Mouse (Mus musculus): Measurements from ENCODE around the gene Fam120b. TPM values are rescaled to one million over a fixed set of nuclear protein-coding genes. Genes with fewer than 3 reads are reported as not detected.

Gene Fam120b
- polyA plus RNA-seq, 1 experiment from 2014 or later = 44.5 TPM

DNA sequence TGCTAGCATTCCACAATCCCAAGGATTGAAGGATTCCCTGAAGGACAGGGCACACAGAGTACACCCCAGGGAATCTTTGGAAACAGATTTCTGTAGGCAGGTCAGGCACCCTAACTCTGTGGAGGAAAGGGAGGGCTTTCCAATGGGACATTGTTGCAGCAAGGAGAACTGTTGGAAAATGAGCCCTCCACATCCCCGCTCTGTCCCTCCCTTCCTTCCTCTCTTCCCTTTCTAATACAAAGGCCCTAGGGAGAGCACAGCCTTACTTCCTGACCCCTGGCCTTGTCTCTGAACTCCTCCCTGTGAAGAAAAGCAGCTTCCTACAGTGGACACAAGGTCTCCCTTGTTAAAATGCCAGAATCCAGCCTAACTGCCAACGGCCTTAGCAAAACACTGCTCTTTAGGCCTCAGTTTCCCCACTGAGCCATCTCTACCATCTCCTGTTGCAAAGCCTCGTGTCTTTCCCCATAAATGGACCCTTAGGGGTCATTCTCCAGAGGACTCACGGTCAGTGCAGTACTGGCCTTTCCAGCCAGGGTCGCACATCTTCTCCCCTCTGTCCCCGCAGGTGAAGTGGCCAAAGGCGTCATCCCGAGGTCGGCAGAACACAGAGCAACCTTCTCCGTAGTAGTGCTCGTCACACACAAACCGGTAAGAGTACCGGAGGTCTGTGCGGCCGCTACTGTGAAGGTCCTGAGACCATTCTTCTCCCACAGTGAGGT, 22.9 kb upstream of the Fam120b start:
- peaks cover 34% of the 10 kb centered on the region for H3K36me3 ChIP-seq
- peaks cover 3% of the 10 kb centered on the region; the same call in 1 of the 2 replicates for H3K27me3 ChIP-seq (replicated peaks)
- peaks cover 63% of the 10 kb centered on the region for H3K4me1 ChIP-seq
- no peak for ATAC-seq (ENCODE audit: low FRiP score, low read depth)
- peak overlapping the region; percentile 93 for H3K9ac ChIP-seq
- H3K27ac ChIP-seq = no peak overlapping the region
- peak overlapping the region; percentile 87 for H3K4me3 ChIP-seq
- H3K9me3 ChIP-seq = no peaks in the 10 kb centered on the region
- WGBS = 53% methylated on average over 15 of the region's 15 CpGs
- H3K4me2 ChIP-seq (replicated peaks) = peak overlapping the region; percentile 88

DNA sequence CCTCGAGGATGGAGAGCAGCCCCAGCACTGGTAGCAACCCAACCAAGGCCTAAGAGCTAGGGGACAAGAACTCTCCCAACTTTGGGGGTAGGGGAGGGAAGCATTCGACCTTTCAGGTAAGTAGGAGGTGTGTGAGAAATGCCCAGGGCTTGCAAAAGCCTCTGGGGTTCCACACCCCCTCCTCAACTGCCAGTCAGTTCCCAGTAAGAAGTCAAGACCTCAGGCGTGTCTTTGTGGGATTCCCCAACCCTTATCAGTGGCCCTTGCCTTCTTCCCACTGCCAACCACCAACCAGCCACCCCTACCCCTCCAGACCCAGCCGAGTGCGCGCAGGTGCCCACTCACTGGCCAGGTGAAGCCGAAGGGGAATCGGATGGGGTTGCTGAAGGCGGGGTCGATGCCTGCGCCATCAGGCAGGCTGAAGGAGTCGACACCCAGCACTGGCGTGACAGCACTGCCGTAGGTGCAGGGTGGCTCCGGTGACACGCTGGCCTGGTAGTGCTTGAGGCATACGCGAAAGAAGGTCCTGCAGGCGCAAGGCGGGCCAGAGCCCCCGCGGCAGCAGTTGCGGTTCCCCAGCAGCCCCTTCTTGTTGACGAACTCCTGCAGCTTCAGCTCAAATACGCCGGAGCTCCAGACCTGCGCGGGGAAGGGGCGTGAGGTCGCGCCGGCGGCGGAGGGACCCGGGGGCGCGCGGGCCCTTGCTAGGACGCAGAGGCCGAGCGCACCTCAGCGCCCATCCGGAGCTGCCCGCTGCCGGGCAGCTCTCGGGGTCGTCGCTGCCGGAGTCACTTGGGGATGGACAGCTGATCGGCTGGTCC, 21.5 kb upstream of the Fam120b start:
- Histone ChIP-seq H3K4me1 (peaks cover 73% of the 10 kb centered on the region), H3K9me3 (no peaks in the 10 kb centered on the region), H3K4me2 (replicated peaks) (peak overlapping the region; percentile 88), H3K4me3 (peak overlapping the region; percentile 87), H3K9ac (peak overlapping the region; percentile 93), H3K27me3 (replicated peaks) (peaks cover 4% of the 10 kb centered on the region; the same call in 1 of the 2 replicates), H3K27ac (peak overlapping the region; percentile 98), H3K36me3 (peaks cover 20% of the 10 kb centered on the region)
- 1% methylated on average over 50 of the region's 50 CpGs for WGBS
- ATAC-seq (ENCODE audit: low FRiP score, low read depth) = no peak

DNA sequence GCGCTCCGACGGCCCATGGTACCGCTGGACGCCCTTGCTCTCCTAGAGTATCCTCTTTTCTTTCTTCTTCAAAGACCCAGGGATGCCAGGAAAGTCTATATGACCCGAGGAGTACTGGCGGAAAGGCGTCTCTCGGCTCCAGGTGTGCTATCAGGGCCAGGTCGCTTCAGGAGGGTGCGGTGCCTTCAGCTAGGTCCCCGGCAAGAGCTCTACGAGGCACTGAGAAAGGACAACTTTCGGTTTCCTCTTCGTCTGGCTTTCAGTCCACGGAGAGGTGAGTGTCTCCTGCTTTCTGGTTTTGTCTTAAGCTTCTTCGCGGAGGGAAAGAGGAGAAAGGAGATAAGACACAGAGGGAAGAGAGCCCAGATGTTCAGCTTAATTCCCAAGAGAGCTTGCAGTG, 20.8 kb upstream of the Fam120b start:
- Histone ChIP-seq H3K9me3 (no peaks in the 10 kb centered on the region), H3K4me2 (replicated peaks) (peak overlapping the region; percentile 88), H3K36me3 (peaks cover 13% of the 10 kb centered on the region), H3K9ac (peak overlapping the region; percentile 93), H3K4me1 (peaks cover 73% of the 10 kb centered on the region), H3K4me3 (peak overlapping the region; percentile 87), H3K27me3 (replicated peaks) (peaks cover 10% of the 10 kb centered on the region; the same call in 1 of the 2 replicates), H3K27ac (peak overlapping the region; percentile 98)
- ATAC-seq (ENCODE audit: low FRiP score, low read depth) = no peak
- 0% methylated on average over 18 of the region's 18 CpGs for WGBS

DNA sequence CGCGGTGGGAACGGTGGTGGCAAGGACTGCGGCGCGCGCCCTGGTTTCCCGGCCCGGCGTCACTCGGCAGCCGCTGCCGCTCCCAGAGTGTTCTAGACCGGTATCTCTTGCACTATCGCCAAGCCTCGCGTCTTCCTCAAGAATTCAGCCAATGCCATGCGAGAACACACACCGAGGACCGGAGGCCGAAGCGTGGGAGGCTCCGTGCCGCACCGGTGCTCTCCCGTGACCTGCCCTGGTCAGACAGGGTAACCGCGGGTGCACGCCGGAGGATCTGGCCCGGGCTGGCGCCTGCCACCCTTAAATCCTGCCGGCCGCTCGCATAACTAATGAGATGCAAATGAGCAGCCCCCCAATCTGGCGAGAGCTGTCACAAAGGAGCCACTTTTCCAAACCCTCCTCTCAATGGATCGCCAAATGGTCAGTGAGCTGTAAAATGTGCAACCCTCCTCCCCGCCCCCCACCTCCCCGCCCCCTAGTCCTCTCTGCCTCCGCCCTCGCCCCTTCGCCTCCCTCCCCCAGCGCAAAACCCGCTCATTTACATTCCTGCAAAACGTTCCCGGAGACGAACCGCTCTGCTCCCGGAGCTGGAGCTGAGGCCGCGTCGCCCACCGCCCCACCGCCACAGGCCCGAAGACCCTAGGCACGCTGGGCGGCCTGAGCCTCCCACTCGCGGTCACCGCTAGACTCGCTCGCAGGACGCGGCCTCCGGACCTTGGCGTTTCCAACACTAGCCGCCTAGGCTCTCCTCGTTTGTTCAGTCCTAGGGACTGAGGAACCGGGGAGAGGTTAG, 20.1 kb upstream of the Fam120b start:
- H3K4me2 ChIP-seq (replicated peaks) = peak overlapping the region; percentile 88
- H3K9ac ChIP-seq = peak overlapping the region; percentile 93
- peaks cover 6% of the 10 kb centered on the region; the same call in 1 of the 2 replicates for H3K36me3 ChIP-seq
- under 1% methylated on average over 67 of the region's 69 CpGs for WGBS
- peak overlapping the region; percentile 87 for H3K4me3 ChIP-seq
- H3K27me3 ChIP-seq (replicated peaks) = peaks cover 10% of the 10 kb centered on the region; the same call in 1 of the 2 replicates
- peak; percentile 42 for ATAC-seq (ENCODE audit: low FRiP score, low read depth)
- H3K9me3 ChIP-seq = no peaks in the 10 kb centered on the region
- peak overlapping the region; percentile 98 for H3K27ac ChIP-seq
- H3K4me1 ChIP-seq = peaks cover 73% of the 10 kb centered on the region

DNA sequence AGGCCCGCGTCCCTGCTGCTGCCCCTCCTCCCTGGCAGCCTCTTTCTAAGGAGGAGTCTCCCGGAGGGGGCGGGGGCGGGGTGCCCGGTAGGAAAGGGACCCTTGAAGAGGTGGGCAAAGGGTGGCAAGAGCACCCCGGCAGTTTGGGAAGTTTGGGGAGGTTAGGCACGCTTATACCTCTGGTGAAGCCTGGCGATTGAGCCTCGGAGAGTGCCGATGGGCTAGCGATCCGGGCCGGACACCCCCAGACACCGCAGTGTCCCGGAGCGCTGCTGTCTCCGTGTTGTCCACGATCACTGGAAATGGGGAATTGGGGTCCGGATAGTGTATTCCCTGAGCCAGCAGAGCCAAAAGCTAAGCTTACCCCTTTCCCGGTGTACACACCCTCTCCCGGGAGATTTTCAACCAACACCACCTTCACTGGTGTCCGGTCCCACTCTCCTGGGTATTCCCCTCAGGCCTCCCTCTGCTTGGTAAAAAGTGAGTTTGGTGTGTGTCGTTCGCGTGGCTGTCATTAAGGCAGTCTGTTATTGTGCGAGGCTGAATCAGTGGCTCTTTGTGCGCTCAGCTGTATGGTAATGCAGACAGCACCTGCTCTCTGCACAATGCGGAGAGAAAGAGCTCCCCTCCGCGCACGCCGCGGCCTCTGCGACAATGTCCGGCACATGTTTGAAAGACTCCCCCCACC, 19.4 kb upstream of the Fam120b start, which contains the start of gene Dll1:
Dll1 (minus strand) TSS at position 379 of the 688 bp plus-strand sequence.
- ATAC-seq (ENCODE audit: low FRiP score, low read depth) = peak; percentile 41
- H3K27ac ChIP-seq = peak within 1 kb of the TSS; percentile 98
- peak within 1 kb of the TSS; percentile 87 for H3K4me3 ChIP-seq
- H3K4me1 ChIP-seq = peaks cover 76% of the 10 kb centered on the region
- WGBS = under 1% methylated on average over 36 of the region's 36 CpGs
- no peaks in the 10 kb centered on the region for H3K9me3 ChIP-seq
- H3K9ac ChIP-seq = peak within 1 kb of the TSS; percentile 93
- H3K27me3 ChIP-seq (replicated peaks) = peaks cover 13% of the 10 kb centered on the region; the same call in 1 of the 2 replicates
- peaks cover 4% of the 10 kb centered on the region; the same call in 1 of the 2 replicates for H3K36me3 ChIP-seq
- H3K4me2 ChIP-seq (replicated peaks) = peak within 1 kb of the TSS; percentile 88

DNA sequence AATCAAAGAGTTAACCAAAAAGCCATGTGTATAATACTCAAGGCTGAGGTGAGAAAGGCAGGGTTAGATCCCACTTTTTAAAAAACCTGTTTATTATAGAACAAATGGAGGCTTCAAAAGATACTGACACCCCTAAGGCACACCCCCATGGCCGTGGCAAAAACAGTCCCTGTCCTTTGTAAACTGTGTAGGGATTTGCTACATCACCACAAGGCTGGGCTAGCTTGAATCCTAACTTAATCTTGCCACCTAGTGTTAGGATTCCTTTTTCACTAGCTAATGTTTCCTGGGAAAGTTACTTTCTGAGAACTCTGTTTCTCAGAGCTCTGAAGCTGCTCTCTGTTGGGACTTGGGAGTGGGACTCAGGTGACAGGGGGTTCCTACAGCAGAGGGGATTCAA, 18.1 kb upstream of the Fam120b start:
- Histone ChIP-seq H3K9me3 (no peaks in the 10 kb centered on the region), H3K9ac (no peak overlapping the region), H3K4me2 (replicated peaks) (peak overlapping the region; percentile 88), H3K36me3 (peaks cover 4% of the 10 kb centered on the region; the same call in 1 of the 2 replicates), H3K4me3 (no peak overlapping the region), H3K27me3 (replicated peaks) (peaks cover 13% of the 10 kb centered on the region; the same call in 1 of the 2 replicates), H3K27ac (no peak overlapping the region; the same call in 1 of the 2 replicates), H3K4me1 (peaks cover 72% of the 10 kb centered on the region)
- 0% methylated on average over 1 of the region's 1 CpGs for WGBS
- no peak for ATAC-seq (ENCODE audit: low FRiP score, low read depth)

DNA sequence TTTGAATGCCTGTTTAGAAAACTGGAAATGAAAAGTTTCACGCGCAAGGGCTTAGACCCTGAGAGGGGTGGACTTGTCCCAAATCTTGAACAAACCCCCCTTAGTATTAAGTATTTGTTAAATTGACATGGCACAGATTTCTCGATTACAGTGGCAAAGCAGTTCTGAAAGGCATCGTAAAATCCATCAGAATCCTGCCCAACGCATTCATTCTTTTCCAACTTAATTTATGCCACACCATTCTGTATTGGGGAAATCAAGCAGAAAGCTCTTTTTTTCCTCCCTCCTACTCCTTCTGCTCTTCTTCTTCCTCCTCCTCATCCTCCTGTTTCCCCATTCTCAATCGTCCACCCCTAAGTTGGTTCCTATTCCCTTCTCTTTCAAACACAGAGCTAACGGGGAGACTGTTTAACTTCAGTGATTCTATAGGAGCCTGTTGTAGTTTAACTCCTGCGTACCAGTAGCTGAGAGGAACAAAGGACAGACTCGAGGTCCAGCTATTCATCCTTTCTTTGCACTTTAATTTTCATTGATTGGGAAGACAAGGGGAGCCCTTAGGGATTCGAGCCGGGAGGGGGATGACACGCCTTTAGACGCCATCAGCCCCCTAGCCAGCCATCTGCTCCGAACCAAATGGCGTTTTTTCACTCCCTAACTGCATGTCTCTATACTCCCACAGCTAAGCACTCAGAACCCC, 17.4 kb upstream of the Fam120b start:
- H3K9me3 ChIP-seq = no peaks in the 10 kb centered on the region
- H3K27me3 ChIP-seq (replicated peaks) = peaks cover 10% of the 10 kb centered on the region; the same call in 1 of the 2 replicates
- under 1% methylated on average over 15 of the region's 15 CpGs for WGBS
- H3K36me3 ChIP-seq = no peaks in the 10 kb centered on the region; the same call in 1 of the 2 replicates
- H3K27ac ChIP-seq = no peak overlapping the region
- no peak overlapping the region for H3K9ac ChIP-seq
- ATAC-seq (ENCODE audit: low FRiP score, low read depth) = peak; percentile 5; the same call in 1 of the 2 replicates
- peaks cover 65% of the 10 kb centered on the region for H3K4me1 ChIP-seq
- H3K4me3 ChIP-seq = no peak overlapping the region
- H3K4me2 ChIP-seq (replicated peaks) = peak overlapping the region; percentile 88

DNA sequence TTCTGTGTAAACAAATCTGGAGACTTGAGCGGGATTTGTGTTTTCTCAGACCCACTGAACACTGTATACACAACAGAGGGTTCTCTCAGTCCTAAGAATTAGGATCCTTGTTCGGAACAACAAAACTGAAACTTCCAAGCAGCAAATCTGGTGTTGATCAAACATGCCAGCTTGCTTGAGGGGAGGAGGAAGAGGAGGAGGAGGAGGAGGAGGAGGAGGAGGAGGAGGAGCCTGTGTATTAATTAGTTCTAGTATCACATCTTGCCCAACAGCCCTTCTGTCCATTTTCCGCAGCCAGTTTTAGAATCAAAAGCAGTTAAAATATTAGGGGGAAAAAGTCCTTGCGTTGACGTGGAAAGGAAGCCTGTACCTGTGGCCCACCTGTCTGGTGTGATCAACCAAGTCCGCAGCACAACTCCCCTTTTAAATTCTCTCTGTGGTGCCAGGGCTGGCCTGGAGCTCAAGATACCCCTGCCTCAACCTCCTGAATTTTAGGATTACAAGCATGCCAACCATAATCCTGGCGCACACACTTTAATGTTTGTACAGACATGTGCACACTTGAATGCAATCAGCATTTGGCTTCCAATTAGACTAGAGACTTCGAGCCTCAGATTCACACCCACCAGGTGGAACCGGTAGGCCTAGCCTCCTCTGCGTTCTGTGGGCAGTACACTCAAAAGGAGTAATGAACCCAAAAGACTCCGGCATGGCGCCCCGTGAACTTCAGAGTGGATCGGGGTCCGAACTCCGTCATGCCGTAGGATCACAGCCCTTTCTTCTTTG, 16.1 kb upstream of the Fam120b start:
- H3K9me3 ChIP-seq = no peaks in the 10 kb centered on the region
- H3K9ac ChIP-seq = peak overlapping the region; percentile 53; the same call in 1 of the 2 replicates
- no peaks in the 10 kb centered on the region for H3K36me3 ChIP-seq
- peaks cover 53% of the 10 kb centered on the region for H3K4me1 ChIP-seq
- peaks cover 10% of the 10 kb centered on the region; the same call in 1 of the 2 replicates for H3K27me3 ChIP-seq (replicated peaks)
- H3K4me2 ChIP-seq (replicated peaks) = peak overlapping the region; percentile 88
- peak overlapping the region; percentile 39 for H3K4me3 ChIP-seq
- ATAC-seq (ENCODE audit: low FRiP score, low read depth) = no peak
- H3K27ac ChIP-seq = no peak overlapping the region
- 6% methylated on average over 17 of the region's 17 CpGs for WGBS

DNA sequence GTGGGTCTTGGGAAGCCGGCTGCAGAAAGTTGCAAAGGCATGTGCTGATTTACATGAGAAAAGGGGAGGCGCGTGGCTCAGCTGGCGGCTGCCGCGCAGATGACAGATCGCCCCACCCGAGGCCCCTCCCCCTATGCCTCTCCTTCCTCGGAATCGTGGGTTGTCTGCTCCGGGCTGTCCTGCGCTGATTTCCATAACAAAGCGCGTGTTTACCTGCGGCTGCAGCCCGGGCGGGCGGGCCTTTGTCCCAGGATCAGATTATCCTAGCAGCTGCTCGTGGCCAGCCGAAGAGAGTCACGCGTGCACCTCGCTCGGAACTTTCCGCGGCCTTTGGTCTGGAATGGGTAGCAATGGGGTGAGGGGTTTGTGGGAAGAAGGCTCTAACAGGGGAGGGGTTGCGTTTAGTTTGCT, 15.4 kb upstream of the Fam120b start:
- ATAC-seq (ENCODE audit: low FRiP score, low read depth) = peak; percentile 36
- Histone ChIP-seq H3K9ac (peak overlapping the region; percentile 53), H3K4me3 (peak overlapping the region; percentile 39), H3K27ac (peak overlapping the region; percentile 67), H3K4me1 (peaks cover 53% of the 10 kb centered on the region), H3K4me2 (replicated peaks) (peak overlapping the region; percentile 88), H3K27me3 (replicated peaks) (peaks cover 10% of the 10 kb centered on the region; the same call in 1 of the 2 replicates), H3K36me3 (no peaks in the 10 kb centered on the region), H3K9me3 (no peaks in the 10 kb centered on the region)
- under 1% methylated on average over 27 of the region's 27 CpGs for WGBS

All from neural tube, embryonic 12.5 days (tissue).